Mouse (Mus musculus): ENCODE measurements around the gene Gm11239. TPM values are rescaled to one million over a fixed set of nuclear protein-coding genes. Genes with fewer than 3 reads are reported as not detected.
"Not testable (repeated sequence)": the region's sequence is repeated elsewhere in the genome, so short reads cannot be mapped to it uniquely, and the experiment has no call there.

Gene Gm11239
- not detected in 2 replicates for total RNA-seq (2014; fragmentation: Nextera tagmentation)
- not detected in 2 replicates for total RNA-seq (2017)

DNA sequence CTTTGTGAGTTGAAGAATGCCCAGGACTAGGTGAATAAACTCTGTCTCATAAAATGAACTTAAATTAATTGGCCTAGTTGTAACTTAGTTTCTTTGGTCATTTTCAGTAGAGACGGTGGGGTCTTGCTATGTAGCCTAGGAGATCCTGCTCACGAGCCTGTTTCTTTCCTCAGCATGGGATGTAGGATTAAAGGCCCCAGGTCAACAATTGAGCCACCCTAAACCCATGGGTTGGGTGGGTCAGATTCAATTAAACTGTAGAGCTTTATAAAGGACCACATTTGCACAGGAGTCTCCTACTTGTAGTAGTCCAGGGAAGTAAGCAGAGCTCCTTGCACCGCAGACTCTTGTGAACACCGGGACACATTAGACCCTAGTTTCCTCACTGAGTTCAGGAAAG is at the start of gene Gm11239:
Gene Gm11239, plus strand, starts transcription at position 301 of the 400 bp plus-strand sequence.
- not testable (repeated sequence) for ATAC-seq (replicated peaks; ENCODE audit: low FRiP score, low TSS enrichment, poor library complexity, severe bottlenecking)

DNA sequence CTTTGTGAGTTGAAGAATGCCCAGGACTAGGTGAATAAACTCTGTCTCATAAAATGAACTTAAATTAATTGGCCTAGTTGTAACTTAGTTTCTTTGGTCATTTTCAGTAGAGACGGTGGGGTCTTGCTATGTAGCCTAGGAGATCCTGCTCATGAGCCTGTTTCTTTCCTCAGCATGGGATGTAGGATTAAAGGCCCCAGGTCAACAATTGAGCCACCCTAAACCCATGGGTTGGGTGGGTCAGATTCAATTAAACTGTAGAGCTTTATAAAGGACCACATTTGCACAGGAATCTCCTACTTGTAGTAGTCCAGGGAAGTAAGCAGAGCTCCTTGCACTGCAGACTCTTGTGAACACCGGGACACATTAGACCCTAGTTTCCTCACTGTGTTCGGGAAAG is 45.5 kb upstream of the Gm11239 start, which contains the start of gene Gm11237:
Gene Gm11237, plus strand, starts transcription at position 301 of the 400 bp plus-strand sequence.
- not testable (repeated sequence) for ATAC-seq (replicated peaks; ENCODE audit: low FRiP score, low TSS enrichment, poor library complexity, severe bottlenecking)

GRCm38 (mm10) chr4:73637821-73638220 is 30.3 kb upstream of the Gm11239 start, which contains the start of gene Gm11236:
Gene Gm11236 (plus strand): TSS chr4:73638121.
- ATAC-seq (replicated peaks; ENCODE audit: low FRiP score, low TSS enrichment, poor library complexity, severe bottlenecking): not testable (repeated sequence)

- not testable (repeated sequence) for ATAC-seq (replicated peaks; ENCODE audit: low FRiP score, low TSS enrichment, poor library complexity, severe bottlenecking)
Measured at GRCm38 (mm10) chr4:73661864-73662263, 6.3 kb upstream of the Gm11239 start.

DNA sequence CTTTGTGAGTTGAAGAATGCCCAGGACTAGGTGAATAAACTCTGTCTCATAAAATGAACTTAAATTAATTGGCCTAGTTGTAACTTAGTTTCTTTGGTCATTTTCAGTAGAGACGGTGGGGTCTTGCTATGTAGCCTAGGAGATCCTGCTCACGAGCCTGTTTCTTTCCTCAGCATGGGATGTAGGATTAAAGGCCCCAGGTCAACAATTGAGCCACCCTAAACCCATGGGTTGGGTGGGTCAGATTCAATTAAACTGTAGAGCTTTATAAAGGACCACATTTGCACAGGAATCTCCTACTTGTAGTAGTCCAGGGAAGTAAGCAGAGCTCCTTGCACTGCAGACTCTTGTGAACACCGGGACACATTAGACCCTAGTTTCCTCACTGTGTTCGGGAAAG is 15.1 kb downstream of the Gm11239 start, which contains the start of gene Gm428:
Gene Gm428, plus strand, starts transcription at position 301 of the 400 bp plus-strand sequence.
- ATAC-seq (replicated peaks; ENCODE audit: low FRiP score, low TSS enrichment, poor library complexity, severe bottlenecking): not testable (repeated sequence)

DNA sequence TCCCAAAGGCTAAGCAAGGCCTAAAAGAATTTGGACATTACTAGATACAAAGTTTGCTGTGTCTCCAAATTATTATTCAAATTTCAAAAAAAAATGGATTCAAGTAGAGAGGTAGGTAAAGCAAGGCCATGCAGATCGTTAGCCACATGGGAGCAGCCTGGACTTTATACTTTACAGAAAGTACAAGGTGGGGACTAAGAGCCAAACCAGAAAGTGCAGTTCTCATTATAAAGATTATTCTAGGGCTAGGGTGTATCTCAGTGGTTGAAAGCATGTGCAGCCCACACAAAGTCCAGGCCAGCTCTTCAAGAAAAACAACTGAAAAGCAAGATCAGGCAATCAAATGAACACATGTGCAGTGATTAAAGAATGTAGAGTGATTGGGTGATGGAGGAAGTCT is 50.6 kb downstream of the Gm11239 start:
- ATAC-seq (replicated peaks; ENCODE audit: low FRiP score, low TSS enrichment, poor library complexity, severe bottlenecking): no peak

- no peak for ATAC-seq (replicated peaks; ENCODE audit: low FRiP score, low TSS enrichment, poor library complexity, severe bottlenecking)
Measured at GRCm38 (mm10) chr4:73719819-73720218, 51.7 kb downstream of the Gm11239 start.

Other genes starting within 250 kb of the Gm11239 start
- not detected in 2 replicates for gene Gm11238, start 60.5 kb upstream of the Gm11239 start, total RNA-seq (2014; fragmentation: Nextera tagmentation)
- not detected in 2 replicates for gene Gm11238, start 60.5 kb upstream of the Gm11239 start, total RNA-seq (2017)
- gene Gm11237, start 45.4 kb upstream of the Gm11239 start, total RNA-seq (2014; fragmentation: Nextera tagmentation): not detected in 2 replicates
- gene Gm11237, start 45.4 kb upstream of the Gm11239 start, total RNA-seq (2017): not detected in 2 replicates
- not detected in 2 replicates for gene Gm11236, start 30.2 kb upstream of the Gm11239 start, total RNA-seq (2014; fragmentation: Nextera tagmentation)
- not detected in 2 replicates for gene Gm11236, start 30.2 kb upstream of the Gm11239 start, total RNA-seq (2017)
- not detected in 2 replicates for gene Gm428, start 15.2 kb downstream of the Gm11239 start, total RNA-seq (2014; fragmentation: Nextera tagmentation)
- not detected in 2 replicates for gene Gm428, start 15.2 kb downstream of the Gm11239 start, total RNA-seq (2017)
- not detected in 2 replicates for gene Rasef, start 122.6 kb downstream of the Gm11239 start, total RNA-seq (2014; fragmentation: Nextera tagmentation)
- gene Rasef, start 122.6 kb downstream of the Gm11239 start, total RNA-seq (2017): not detected in 2 replicates
- gene Gm11758, start 207.9 kb downstream of the Gm11239 start, total RNA-seq (2014; fragmentation: Nextera tagmentation): not detected in 2 replicates
- not detected in 2 replicates for gene Gm11758, start 207.9 kb downstream of the Gm11239 start, total RNA-seq (2017)
- not detected in 2 replicates for gene Gm11757, start 222.8 kb downstream of the Gm11239 start, total RNA-seq (2014; fragmentation: Nextera tagmentation)
- not detected in 2 replicates for gene Gm11757, start 222.8 kb downstream of the Gm11239 start, total RNA-seq (2017)
- not detected in 2 replicates for gene Gm13871, start 237.6 kb downstream of the Gm11239 start, total RNA-seq (2014; fragmentation: Nextera tagmentation)
- not detected in 2 replicates for gene Gm13871, start 237.6 kb downstream of the Gm11239 start, total RNA-seq (2017)